Mouse (Mus musculus): Measurements from ENCODE around the gene Gabra2. TPM values are rescaled to one million over a fixed set of nuclear protein-coding genes. Genes with fewer than 3 reads are reported as not detected.

Gene Gabra2
- polyA plus RNA-seq, 1 experiment = not detected

DNA sequence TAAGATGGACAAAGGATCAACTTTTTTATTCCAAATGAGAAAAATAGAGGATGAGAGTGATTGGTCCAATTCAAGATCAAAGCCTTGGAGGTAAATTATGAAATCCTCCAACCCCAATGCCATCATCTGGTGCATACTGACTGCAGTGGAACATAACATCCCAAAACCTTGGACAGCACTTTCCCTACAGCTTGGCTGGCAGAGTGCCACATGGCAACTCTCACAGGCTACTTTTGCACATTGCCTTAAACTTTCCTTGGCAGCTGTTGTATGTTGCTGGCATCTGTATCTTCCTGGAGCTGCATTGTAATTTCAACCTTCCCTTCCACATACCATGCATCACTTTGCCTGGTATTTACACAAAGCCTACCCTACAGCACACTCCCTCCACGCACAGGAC is 19.6 kb upstream of the Gabra2 start:
- Histone ChIP-seq H3K27me3 (ENCODE audit: control insufficient read depth, insufficient read depth, insufficient read length) (no peaks in the 10 kb centered on the region), H3K36me3 (ENCODE audit: control insufficient read depth, insufficient read depth) (no peaks in the 10 kb centered on the region)
- TF ChIP-seq E2F4 (IDR thresholded peaks at IDR 0.05; ENCODE audit: insufficient read depth) = no peak
- no peak for TF ChIP-seq MYOG (IDR thresholded peaks at IDR 0.05; ENCODE audit: control insufficient read depth in 1 of 3, insufficient read depth in 1 of 3, insufficient read length in 2 of 3, low read depth in 2 of 3)
- TF ChIP-seq MYOD1 (IDR thresholded peaks at IDR 0.05; ENCODE audit: control insufficient read depth in 1 of 3, insufficient read length in 2 of 3, low read depth in 2 of 3) = no peak
- no peak for TF ChIP-seq USF1 (IDR thresholded peaks at IDR 0.05; ENCODE audit: low read depth)
- TF ChIP-seq TCF12 (IDR thresholded peaks at IDR 0.05; ENCODE audit: insufficient read depth, poor library complexity, severe bottlenecking) = no peak
- no peak for TF ChIP-seq POLR2AphosphoS2 (IDR thresholded peaks at IDR 0.05; ENCODE audit: insufficient read length, low read depth)
- TF ChIP-seq CEBPB (IDR thresholded peaks at IDR 0.05; ENCODE audit: insufficient read depth, poor library complexity, severe bottlenecking) = no peak
- TF ChIP-seq MAX (IDR thresholded peaks at IDR 0.05; ENCODE audit: low read depth) = no peak

GRCm38 (mm10) chr5:71095180-71095579 is 469 bp downstream of the Gabra2 start:
- no peaks in the 10 kb centered on the region for H3K27me3 ChIP-seq (ENCODE audit: control insufficient read depth, insufficient read depth, insufficient read length)
- H3K4me3 ChIP-seq = no peak overlapping the region
- no peak for TF ChIP-seq CEBPB (IDR thresholded peaks at IDR 0.05; ENCODE audit: insufficient read depth, poor library complexity, severe bottlenecking)
- no peak for TF ChIP-seq POLR2A (IDR thresholded peaks at IDR 0.05; ENCODE audit: insufficient read length, low read depth)
- TF ChIP-seq MYOD1 (IDR thresholded peaks at IDR 0.05; ENCODE audit: control insufficient read depth in 1 of 3, insufficient read length in 2 of 3, low read depth in 2 of 3) = no peak
- TF ChIP-seq TCF3 (IDR thresholded peaks at IDR 0.05; ENCODE audit: insufficient read length, low read depth) = no peak
- no peak for TF ChIP-seq USF1 (IDR thresholded peaks at IDR 0.05; ENCODE audit: low read depth)
- TF ChIP-seq REST (IDR thresholded peaks at IDR 0.05; ENCODE audit: insufficient read depth, insufficient read length) = no peak
- TF ChIP-seq E2F4 (IDR thresholded peaks at IDR 0.05; ENCODE audit: insufficient read depth) = no peak
- no peak for TF ChIP-seq MYOG (IDR thresholded peaks at IDR 0.05; ENCODE audit: control insufficient read depth in 1 of 3, insufficient read depth in 1 of 3, insufficient read length in 2 of 3, low read depth in 2 of 3)
- TF ChIP-seq POLR2AphosphoS2 (IDR thresholded peaks at IDR 0.05; ENCODE audit: insufficient read length, low read depth) = no peak
- no peak for TF ChIP-seq TCF12 (IDR thresholded peaks at IDR 0.05; ENCODE audit: insufficient read depth, poor library complexity, severe bottlenecking)
- no peak for TF ChIP-seq MAX (IDR thresholded peaks at IDR 0.05; ENCODE audit: low read depth)
- TF ChIP-seq SRF (IDR thresholded peaks at IDR 0.05; ENCODE audit: control insufficient read depth, insufficient read length, low read depth) = no peak
- no peaks in the 10 kb centered on the region for H3K79me2 ChIP-seq (ENCODE audit: control insufficient read depth, insufficient read depth)
- no peak overlapping the region for H3ac ChIP-seq (ENCODE audit: control insufficient read depth, insufficient read length)
- no peak overlapping the region for H3K4me2 ChIP-seq (ENCODE audit: low read depth)
- no peaks in the 10 kb centered on the region for H3K36me3 ChIP-seq (ENCODE audit: control insufficient read depth, insufficient read depth)

More for the DNA sequence above, 19.6 kb upstream of the Gabra2 start:
- H3K4me3 ChIP-seq = no peak overlapping the region
- no peaks in the 10 kb centered on the region for H3K79me2 ChIP-seq (ENCODE audit: control insufficient read depth, insufficient read depth)
- no peak overlapping the region for H3K4me2 ChIP-seq (ENCODE audit: low read depth)
- H3ac ChIP-seq (ENCODE audit: control insufficient read depth, insufficient read length) = no peak overlapping the region

DNA sequence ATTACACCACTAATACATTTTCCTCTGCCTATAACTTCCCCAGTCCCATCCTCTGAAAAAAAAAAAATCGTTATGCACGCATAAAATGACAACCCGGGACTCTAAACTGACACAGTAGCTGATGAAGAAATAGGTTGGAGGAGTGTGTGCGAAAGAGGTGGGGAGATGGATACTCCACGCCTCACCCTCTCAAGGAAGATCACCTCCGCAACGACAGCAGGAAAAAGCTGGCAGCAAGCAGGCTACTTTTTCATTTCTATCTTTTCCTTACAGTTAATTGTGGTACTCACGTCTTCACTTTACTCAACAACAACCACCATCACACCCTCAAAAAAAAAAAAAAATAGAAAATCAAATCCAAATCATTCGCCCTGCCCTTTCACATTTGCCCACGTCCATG is 873 bp downstream of the Gabra2 start:
- Histone ChIP-seq H3K27me3 (ENCODE audit: control insufficient read depth, insufficient read depth, insufficient read length) (no peaks in the 10 kb centered on the region), H3ac (ENCODE audit: control insufficient read depth, insufficient read length) (no peak overlapping the region), H3K79me2 (ENCODE audit: control insufficient read depth, insufficient read depth) (no peaks in the 10 kb centered on the region), H3K36me3 (ENCODE audit: control insufficient read depth, insufficient read depth) (no peaks in the 10 kb centered on the region), H3K4me3 (no peak overlapping the region), H3K4me2 (ENCODE audit: low read depth) (no peak overlapping the region)
- TF ChIP-seq USF1 (IDR thresholded peaks at IDR 0.05; ENCODE audit: low read depth) = no peak
- no peak for TF ChIP-seq TCF3 (IDR thresholded peaks at IDR 0.05; ENCODE audit: insufficient read length, low read depth)
- TF ChIP-seq POLR2AphosphoS2 (IDR thresholded peaks at IDR 0.05; ENCODE audit: insufficient read length, low read depth) = no peak
- TF ChIP-seq CEBPB (IDR thresholded peaks at IDR 0.05; ENCODE audit: insufficient read depth, poor library complexity, severe bottlenecking) = no peak
- TF ChIP-seq MYOG (IDR thresholded peaks at IDR 0.05; ENCODE audit: control insufficient read depth in 1 of 3, insufficient read depth in 1 of 3, insufficient read length in 2 of 3, low read depth in 2 of 3) = no peak
- no peak for TF ChIP-seq TCF12 (IDR thresholded peaks at IDR 0.05; ENCODE audit: insufficient read depth, poor library complexity, severe bottlenecking)
- TF ChIP-seq SRF (IDR thresholded peaks at IDR 0.05; ENCODE audit: control insufficient read depth, insufficient read length, low read depth) = no peak
- TF ChIP-seq MYOD1 (IDR thresholded peaks at IDR 0.05; ENCODE audit: control insufficient read depth in 1 of 3, insufficient read length in 2 of 3, low read depth in 2 of 3) = no peak
- TF ChIP-seq REST (IDR thresholded peaks at IDR 0.05; ENCODE audit: insufficient read depth, insufficient read length) = no peak
- no peak for TF ChIP-seq POLR2A (IDR thresholded peaks at IDR 0.05; ENCODE audit: insufficient read length, low read depth)
- TF ChIP-seq MAX (IDR thresholded peaks at IDR 0.05; ENCODE audit: low read depth) = no peak

DNA sequence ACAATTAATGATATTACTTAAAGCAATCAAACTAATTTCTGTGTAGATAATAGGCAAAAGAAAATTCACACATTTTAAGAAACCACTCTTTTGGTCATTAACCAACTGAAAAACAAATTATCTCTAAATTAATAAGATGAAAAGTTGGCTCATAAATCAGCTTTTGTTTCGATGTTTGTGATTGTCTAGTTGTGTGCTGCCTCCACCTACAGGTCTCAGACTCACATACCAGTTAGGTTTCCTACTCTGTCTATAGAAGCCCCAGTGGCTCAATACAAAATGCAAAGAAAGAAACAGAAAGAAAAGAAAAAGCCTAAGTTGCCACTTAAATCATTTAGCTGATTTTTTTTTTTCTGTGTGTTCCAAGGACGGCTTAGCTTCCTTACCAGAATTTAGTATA is 1.8 kb downstream of the Gabra2 start:
- H3K4me2 ChIP-seq (ENCODE audit: low read depth) = no peak overlapping the region
- no peak overlapping the region for H3K4me3 ChIP-seq
- no peaks in the 10 kb centered on the region for H3K36me3 ChIP-seq (ENCODE audit: control insufficient read depth, insufficient read depth)
- no peaks in the 10 kb centered on the region for H3K79me2 ChIP-seq (ENCODE audit: control insufficient read depth, insufficient read depth)
- no peaks in the 10 kb centered on the region for H3K27me3 ChIP-seq (ENCODE audit: control insufficient read depth, insufficient read depth, insufficient read length)
- no peak overlapping the region for H3ac ChIP-seq (ENCODE audit: control insufficient read depth, insufficient read length)
- TF ChIP-seq USF1 (IDR thresholded peaks at IDR 0.05; ENCODE audit: low read depth) (no peak), MAX (IDR thresholded peaks at IDR 0.05; ENCODE audit: low read depth) (no peak), POLR2A (IDR thresholded peaks at IDR 0.05; ENCODE audit: insufficient read length, low read depth) (no peak), E2F4 (IDR thresholded peaks at IDR 0.05; ENCODE audit: insufficient read depth) (no peak)

DNA sequence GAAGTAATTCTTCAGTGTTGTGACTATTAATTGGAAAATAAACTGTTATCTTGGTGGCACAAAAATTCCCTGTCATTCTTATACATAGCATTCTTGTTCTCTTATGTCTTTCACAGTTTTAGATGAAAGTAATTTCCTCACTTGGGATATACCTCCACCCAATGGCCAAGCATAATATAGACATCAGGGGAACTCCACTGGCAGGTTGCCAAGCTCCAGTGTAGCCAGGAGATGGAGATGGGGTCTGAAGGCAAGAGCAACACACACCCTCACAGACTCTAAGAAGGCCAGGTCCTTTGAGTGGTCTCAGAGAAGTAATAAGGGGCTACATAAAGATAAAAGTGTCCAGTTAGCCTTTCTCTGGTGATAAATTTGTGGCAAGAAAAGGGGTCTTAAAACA is 3.2 kb downstream of the Gabra2 start:
- H3K27me3 ChIP-seq (ENCODE audit: control insufficient read depth, insufficient read depth, insufficient read length) = no peaks in the 10 kb centered on the region
- H3K79me2 ChIP-seq (ENCODE audit: control insufficient read depth, insufficient read depth) = no peaks in the 10 kb centered on the region
- H3ac ChIP-seq (ENCODE audit: control insufficient read depth, insufficient read length) = no peak overlapping the region
- H3K4me2 ChIP-seq (ENCODE audit: low read depth) = no peak overlapping the region
- H3K4me3 ChIP-seq = no peak overlapping the region
- H3K36me3 ChIP-seq (ENCODE audit: control insufficient read depth, insufficient read depth) = no peaks in the 10 kb centered on the region
- TF ChIP-seq TCF3 (IDR thresholded peaks at IDR 0.05; ENCODE audit: insufficient read length, low read depth) = no peak
- TF ChIP-seq MAX (IDR thresholded peaks at IDR 0.05; ENCODE audit: low read depth) = no peak
- no peak for TF ChIP-seq REST (IDR thresholded peaks at IDR 0.05; ENCODE audit: insufficient read depth, insufficient read length)
- no peak for TF ChIP-seq USF1 (IDR thresholded peaks at IDR 0.05; ENCODE audit: low read depth)
- TF ChIP-seq MYOG (IDR thresholded peaks at IDR 0.05; ENCODE audit: control insufficient read depth in 1 of 3, insufficient read depth in 1 of 3, insufficient read length in 2 of 3, low read depth in 2 of 3) = no peak
- TF ChIP-seq TCF12 (IDR thresholded peaks at IDR 0.05; ENCODE audit: insufficient read depth, poor library complexity, severe bottlenecking) = no peak
- TF ChIP-seq SRF (IDR thresholded peaks at IDR 0.05; ENCODE audit: control insufficient read depth, insufficient read length, low read depth) = no peak
- no peak for TF ChIP-seq POLR2A (IDR thresholded peaks at IDR 0.05; ENCODE audit: insufficient read length, low read depth)
- TF ChIP-seq MYOD1 (IDR thresholded peaks at IDR 0.05; ENCODE audit: control insufficient read depth in 1 of 3, insufficient read length in 2 of 3, low read depth in 2 of 3) = no peak
- no peak for TF ChIP-seq POLR2AphosphoS2 (IDR thresholded peaks at IDR 0.05; ENCODE audit: insufficient read length, low read depth)
- no peak for TF ChIP-seq CEBPB (IDR thresholded peaks at IDR 0.05; ENCODE audit: insufficient read depth, poor library complexity, severe bottlenecking)
- TF ChIP-seq E2F4 (IDR thresholded peaks at IDR 0.05; ENCODE audit: insufficient read depth) = no peak

Data from myocyte (in vitro differentiated cells).